Mouse (Mus musculus) neural tube, embryonic 14.5 days (tissue): ENCODE data around the gene Gm13277. TPM values are rescaled to one million over a fixed set of nuclear protein-coding genes. Genes with fewer than 3 reads are reported as not detected.
"Not testable (repeated sequence)": the region's sequence is repeated elsewhere in the genome, so short reads cannot be mapped to it uniquely, and the experiment has no call there.

Experiments used
- ATAC-seq: fragments of 200-750 bp; cut with Nextera tagmentation; 2 replicates; pipeline ENCODE4 v1.8.0; 2017; ENCODE audit warnings: low read depth, mild to moderate bottlenecking, moderate TSS enrichment, moderate library complexity
- H3K27ac ChIP-seq: fragments of 300-500 bp; sonication (generic); 2 replicates; pipeline ENCODE4 v1.5.1; 2014; ENCODE audit warnings: low read depth, mild to moderate bottlenecking, control low read depth, low read length, moderate library complexity, mixed read lengths
- H3K27me3 ChIP-seq: fragments of 300-500 bp; sonication (generic); 2 replicates; pipeline ENCODE4 v1.6.1; 2014; ENCODE audit warnings: low read length; ENCODE audit not compliant: control insufficient read depth, insufficient read depth
- H3K36me3 ChIP-seq: fragments of 300-500 bp; sonication (generic); 2 replicates; pipeline ENCODE4 v1.6.1; 2014; ENCODE audit warnings: low read length, mixed read lengths; ENCODE audit not compliant: control insufficient read depth, insufficient read depth
- H3K4me1 ChIP-seq: fragments of 300-500 bp; sonication (generic); 2 replicates; pipeline ENCODE4 v1.6.1; 2014; ENCODE audit warnings: low read length; ENCODE audit not compliant: control insufficient read depth, insufficient read depth
- H3K4me2 ChIP-seq: fragments of 300-500 bp; sonication (generic); 2 replicates; pipeline ENCODE4 v1.6.1; 2014; ENCODE audit warnings: mild to moderate bottlenecking, low read depth, low read length, control low read depth
- H3K4me3 ChIP-seq: fragments of 300-500 bp; sonication (generic); 2 replicates; pipeline ENCODE4 v1.5.1; 2014; ENCODE audit warnings: low read depth, low read length, control low read depth, mixed read lengths
- H3K9ac ChIP-seq: fragments of 300-500 bp; sonication (generic); replicated peaks from 2 replicates; pipeline ENCODE4 v1.6.1; 2014; ENCODE audit warnings: low read depth, mild to moderate bottlenecking, control low read depth, low read length, mixed read lengths
- H3K9me3 ChIP-seq: fragments of 300-500 bp; sonication (generic); 2 replicates; pipeline ENCODE4 v1.6.1; 2016; ENCODE audit warnings: low read length; ENCODE audit not compliant: control insufficient read depth
- WGBS: fragments of 180-500 bp; shearing (Covaris S2); extraction: QIAGEN DNeasy Blood & Tissue Kit; methylation state at CpG from one replicate; pipeline ENCODE4 v1.1.7; 2014; 5-methylcytosine and 5-hydroxymethylcytosine counted together
- polyA plus RNA-seq: library from polyadenylated mRNA; unstranded; fragments of >200 nt; fragmentation: Nextera tagmentation; extraction: Ambion mirVana; gene quantifications from 2 replicates; pipeline ENCODE4 v1.2.1, GENCODE M21; 2014

The Gm13277 gene
- polyA plus RNA-seq, 1 experiment from 2014 or later: not detected

- H3K4me2 ChIP-seq, H3K9ac ChIP-seq, H3K9me3 ChIP-seq, H3K4me1 ChIP-seq, H3K27me3 ChIP-seq, H3K4me3 ChIP-seq, ATAC-seq, H3K36me3 ChIP-seq, H3K27ac ChIP-seq: not testable (repeated sequence)
- WGBS: no CpG with 5 or more reads among the region's 8 CpGs
Observed at GRCm38 (mm10) chr4:88805231-88805630, 16.8 kb downstream of the Gm13277 start, which contains the start of gene Gm13288. TSS of gene Gm13288 (plus strand) at chr4:88805531.

DNA sequence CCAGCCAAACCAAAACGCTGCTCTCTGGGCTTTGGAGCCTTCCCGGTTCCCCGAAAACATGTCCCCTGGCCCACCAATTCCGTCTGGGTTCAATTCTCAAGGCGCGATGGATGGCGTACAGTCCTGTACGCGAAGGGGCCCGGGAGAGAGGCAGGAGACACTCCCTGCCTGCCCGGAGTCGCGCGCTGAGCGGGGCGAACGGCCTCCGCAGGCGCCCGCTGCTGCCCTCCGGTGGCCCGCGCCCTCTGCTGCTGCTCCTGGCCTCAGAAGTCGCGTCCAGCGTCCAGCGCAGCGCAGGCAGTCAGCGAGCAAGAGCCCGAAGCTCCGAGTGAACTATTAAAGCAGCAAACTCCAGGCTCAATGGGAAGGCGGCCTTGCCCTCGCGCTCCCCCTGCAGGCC is 17.3 kb downstream of the Gm13277 start:
- not testable (repeated sequence) for ATAC-seq, H3K9ac ChIP-seq, H3K4me1 ChIP-seq, H3K27ac ChIP-seq, H3K36me3 ChIP-seq, H3K4me2 ChIP-seq, H3K9me3 ChIP-seq, H3K4me3 ChIP-seq, H3K27me3 ChIP-seq
- WGBS: 0% methylated on average over 7 of the region's 34 CpGs

- H3K4me2 ChIP-seq: no peak within 1 kb of the TSS
- no peaks in the 10 kb centered on the region for H3K27me3 ChIP-seq
- 75% methylated on average over 3 of the region's 3 CpGs for WGBS
Observed at GRCm38 (mm10) chr4:88815928-88816327, 27.5 kb downstream of the Gm13277 start, which contains the start of gene Ifna7. TSS of gene Ifna7 (plus strand) at chr4:88816228.

GRCm38 (mm10) chr4:88819659-88820058 is 31.2 kb downstream of the Gm13277 start, which contains the start of gene Ifna11:
TSS of gene Ifna11 (plus strand) at chr4:88819959.
- Histone ChIP-seq H3K9me3 (no peaks in the 10 kb centered on the region), H3K9ac (no peak within 1 kb of the TSS), H3K27ac (no peak within 1 kb of the TSS), H3K4me1 (no peaks in the 10 kb centered on the region), H3K4me3 (no peak within 1 kb of the TSS), H3K4me2 (no peak within 1 kb of the TSS), H3K27me3 (no peaks in the 10 kb centered on the region), H3K36me3 (no peaks in the 10 kb centered on the region)
- ATAC-seq: no peak
- 100% methylated on average over 1 of the region's 1 CpGs for WGBS

More at GRCm38 (mm10) chr4:88815928-88816327, 27.5 kb downstream of the Gm13277 start, which contains the start of gene Ifna7:
- Histone ChIP-seq H3K27ac (no peak within 1 kb of the TSS), H3K9me3 (no peaks in the 10 kb centered on the region), H3K9ac (no peak within 1 kb of the TSS), H3K36me3 (no peaks in the 10 kb centered on the region), H3K4me3 (no peak within 1 kb of the TSS), H3K4me1 (no peaks in the 10 kb centered on the region)
- no peak for ATAC-seq

DNA sequence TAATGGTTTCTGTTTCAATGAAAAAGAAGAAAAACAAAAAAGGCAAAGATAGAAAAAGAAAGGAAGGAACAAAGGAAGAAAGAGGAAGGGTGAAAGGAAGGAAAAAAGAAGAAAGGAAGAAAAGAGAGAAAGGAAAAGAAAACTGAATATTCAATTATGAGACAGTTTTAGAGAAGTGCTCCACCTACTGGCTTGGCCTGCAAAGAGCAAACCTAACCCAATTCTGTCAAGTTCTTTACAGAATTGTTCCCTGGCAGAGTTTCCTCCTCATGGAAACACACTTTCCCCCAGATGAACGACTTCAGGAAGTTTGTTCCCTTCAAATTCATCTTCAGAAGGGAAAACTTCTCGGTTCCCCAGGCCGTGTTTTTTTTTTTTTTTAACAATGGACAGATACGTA is 34.6 kb downstream of the Gm13277 start:
- Histone ChIP-seq H3K9ac (no peak overlapping the region), H3K27me3 (no peaks in the 10 kb centered on the region), H3K4me2 (no peak overlapping the region), H3K27ac (no peak overlapping the region), H3K4me3 (no peak overlapping the region), H3K4me1 (no peaks in the 10 kb centered on the region), H3K9me3 (no peaks in the 10 kb centered on the region), H3K36me3 (no peaks in the 10 kb centered on the region)
- no peak for ATAC-seq
- 34% methylated on average over 4 of the region's 4 CpGs for WGBS

- not testable (repeated sequence) for H3K4me2 ChIP-seq, H3K4me3 ChIP-seq, H3K27me3 ChIP-seq, H3K9ac ChIP-seq, H3K27ac ChIP-seq, H3K4me1 ChIP-seq, H3K36me3 ChIP-seq, H3K9me3 ChIP-seq, ATAC-seq
Observed at GRCm38 (mm10) chr4:88827116-88827515, 38.7 kb downstream of the Gm13277 start, which contains the start of gene Ifna6. TSS of gene Ifna6 (plus strand) at chr4:88827416.

GRCm38 (mm10) chr4:88830523-88830922 is 42.1 kb downstream of the Gm13277 start:
- Histone ChIP-seq H3K4me2 (no peak overlapping the region), H3K36me3 (no peaks in the 10 kb centered on the region), H3K9me3 (no peaks in the 10 kb centered on the region), H3K27me3 (no peaks in the 10 kb centered on the region), H3K9ac (no peak overlapping the region), H3K4me1 (no peaks in the 10 kb centered on the region), H3K27ac (no peak overlapping the region), H3K4me3 (no peak overlapping the region)
- WGBS: 29% methylated on average over 4 of the region's 4 CpGs
- ATAC-seq: no peak

GRCm38 (mm10) chr4:88835225-88835624 is 46.8 kb downstream of the Gm13277 start, which contains the start of gene Ifna5:
TSS of gene Ifna5 (plus strand) at chr4:88835525.
- H3K4me3 ChIP-seq, H3K4me1 ChIP-seq, H3K27me3 ChIP-seq, H3K4me2 ChIP-seq, H3K9ac ChIP-seq, ATAC-seq, H3K36me3 ChIP-seq, H3K27ac ChIP-seq, H3K9me3 ChIP-seq: not testable (repeated sequence)
- WGBS: 92% methylated on average over 1 of the region's 1 CpGs
